Mouse (Mus musculus) heart, postnatal 4 days (tissue): Measurements from ENCODE around the gene Fgd4. TPM values are rescaled to one million over a fixed set of nuclear protein-coding genes. Genes with fewer than 3 reads are reported as not detected.

ENCODE experiments used
- DNase-seq: peaks from one replicate; pipeline ENCODE4 v3.0.0; 2021
- total RNA-seq, 2 experiments: library from RNA; stranded (reverse); gene quantifications; 2 replicates each; pipeline ENCODE4 v1.2.3; 2021

Gene Fgd4
- 10 to 100 TPM; 17.7 to 22.5 TPM for total RNA-seq

GRCm38 (mm10) chr16:16600461-16600860, at the start of gene Fgd4:
TSS of gene Fgd4 (minus strand) at chr16:16600549.
- no peak for DNase-seq

DNA sequence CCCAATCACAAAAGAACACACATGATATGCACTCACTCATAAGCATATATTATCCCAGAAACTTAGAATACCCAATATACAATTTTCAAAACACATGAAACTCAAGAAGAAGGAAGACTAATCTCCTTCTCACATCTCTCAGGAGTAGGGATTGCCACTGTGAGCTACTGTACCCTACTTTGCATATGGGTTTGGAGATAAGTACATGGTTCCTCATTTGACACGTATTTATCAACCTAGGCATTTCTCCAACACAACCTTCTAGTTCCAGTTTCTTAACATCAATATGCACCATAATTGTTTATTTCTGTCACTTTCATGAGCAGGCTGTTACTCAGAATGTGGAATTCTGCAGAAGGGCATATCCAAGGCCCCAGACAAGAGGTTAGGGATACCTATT, 44.8 kb upstream of the Fgd4 start:
- no peak for DNase-seq

DNA sequence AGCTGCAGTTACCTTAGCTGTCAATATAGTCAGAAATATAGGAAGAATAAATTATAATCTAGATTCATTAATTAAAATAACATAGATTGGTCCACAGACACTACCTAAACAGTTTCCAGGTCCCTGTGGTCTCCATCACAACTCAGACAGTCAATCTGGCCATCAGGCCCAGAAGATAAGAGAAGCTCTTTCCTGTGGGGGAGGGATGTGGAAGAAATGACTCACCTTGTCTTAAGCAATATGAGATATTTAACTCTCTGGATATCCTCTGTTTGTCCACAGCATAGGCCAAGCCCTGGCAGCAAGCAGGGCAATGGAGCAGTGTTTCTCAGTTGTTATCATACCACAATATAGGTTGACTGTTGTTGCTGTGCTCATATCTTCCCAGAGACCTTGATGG, 33.4 kb upstream of the Fgd4 start:
- DNase-seq = no peak

DNA sequence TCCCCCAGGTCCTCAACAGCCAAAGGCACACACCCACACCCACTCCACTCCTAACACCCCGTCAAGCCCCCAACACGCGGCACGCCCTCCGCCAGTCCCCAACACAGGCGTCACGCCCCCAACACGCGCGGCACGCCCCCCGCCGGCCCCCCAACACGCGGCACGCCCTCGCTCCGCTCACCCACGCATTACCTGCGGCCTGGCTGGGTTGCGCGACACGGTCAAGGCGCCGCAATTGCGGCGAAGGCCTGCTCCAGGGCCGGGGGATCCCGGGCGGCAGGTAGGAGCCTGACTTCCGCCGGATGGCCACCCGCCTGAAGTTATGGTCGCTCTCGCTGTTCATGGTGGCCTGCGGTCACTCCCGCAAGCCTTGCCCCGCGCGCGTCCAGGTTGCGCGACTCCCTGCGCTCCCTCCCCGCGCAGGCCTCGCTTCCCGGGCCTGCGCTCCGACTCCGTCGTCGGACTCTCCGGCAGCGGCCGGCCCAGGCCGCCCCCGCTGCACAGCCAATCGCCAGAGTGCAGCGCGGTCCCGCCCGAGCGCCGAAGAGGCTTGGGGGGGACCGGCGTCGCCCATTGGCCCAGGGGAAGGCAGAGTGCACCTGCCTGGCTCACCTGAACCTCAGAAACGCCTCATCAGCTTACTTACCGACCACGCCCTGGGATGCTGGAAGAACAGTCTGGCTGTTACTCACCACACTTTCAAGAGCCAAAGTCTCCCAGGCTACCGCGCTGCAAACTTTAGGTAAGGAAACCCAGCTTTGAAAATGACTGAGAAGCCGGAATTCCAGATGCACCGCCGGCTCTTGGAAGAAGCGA, 555 bp downstream of the Fgd4 start:
- peak; percentile 55 for DNase-seq

- DNase-seq = no peak
Measured at GRCm38 (mm10) chr16:16596582-16596981, 3.8 kb downstream of the Fgd4 start.

DNA sequence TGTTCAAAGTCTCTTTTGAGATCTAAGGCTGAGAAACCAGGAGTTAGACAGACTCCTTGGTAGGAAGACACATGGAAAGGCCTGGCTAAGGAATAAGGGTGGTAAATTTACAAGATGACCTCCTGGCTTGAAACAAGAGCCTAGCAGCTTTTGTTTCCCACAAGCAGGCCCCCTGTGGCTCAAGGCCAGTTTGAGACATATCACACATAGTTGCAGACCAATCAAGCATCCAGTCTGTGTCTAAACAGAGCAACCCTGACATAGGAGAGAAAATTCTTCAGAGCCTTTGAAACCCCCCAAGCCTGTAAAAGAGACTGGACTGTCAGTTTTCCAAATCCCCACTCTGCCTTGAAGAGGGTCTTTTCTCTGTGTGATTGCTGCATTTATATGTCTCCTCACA, 7.7 kb downstream of the Fgd4 start:
- DNase-seq = no peak

GRCm38 (mm10) chr16:16584409-16585032, 15.8 kb downstream of the Fgd4 start:
- peak; percentile 79 for DNase-seq

DNA sequence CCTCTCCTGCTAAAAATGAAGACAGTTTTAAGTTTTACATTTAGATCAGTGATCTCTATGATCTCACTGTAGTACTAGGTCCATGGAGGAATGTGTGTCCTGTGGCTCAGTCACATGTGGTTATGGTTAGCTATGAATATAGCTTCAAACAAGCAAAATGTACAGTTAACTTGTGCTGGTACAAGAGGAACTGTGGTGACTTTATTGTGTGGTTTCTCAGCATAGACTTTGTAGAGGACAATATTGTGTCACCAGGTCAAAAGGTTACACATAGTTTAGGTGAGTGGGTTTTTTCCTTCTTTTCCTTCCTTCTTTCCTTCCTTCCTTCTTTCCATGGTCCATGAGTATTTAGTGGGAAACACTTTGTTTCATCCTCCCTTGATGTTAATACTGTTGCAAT, 23.8 kb downstream of the Fgd4 start:
- no peak for DNase-seq

GRCm38 (mm10) chr16:16574508-16574907, 25.8 kb downstream of the Fgd4 start:
- no peak for DNase-seq

GRCm38 (mm10) chr16:16573167-16573566, 27.2 kb downstream of the Fgd4 start:
- no peak for DNase-seq

DNA sequence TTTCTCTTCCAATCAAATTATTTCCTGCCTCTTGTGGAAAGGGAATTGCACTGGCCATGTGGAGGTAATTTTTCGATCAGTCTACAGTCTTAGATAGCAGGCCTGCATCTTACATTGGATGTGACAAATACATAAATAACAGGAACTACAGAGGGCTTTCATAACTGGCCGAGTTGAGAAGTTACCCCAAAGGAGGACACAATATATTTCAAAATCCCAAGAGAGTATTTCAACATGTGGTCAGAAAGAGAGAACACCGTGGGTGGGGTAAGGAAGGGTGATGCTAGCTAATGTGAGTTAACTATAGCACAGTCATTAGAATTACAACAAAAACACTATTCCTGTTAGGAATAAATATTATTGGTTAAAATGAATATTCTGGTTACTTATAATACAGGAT, 29.0 kb downstream of the Fgd4 start:
- DNase-seq = no peak

DNA sequence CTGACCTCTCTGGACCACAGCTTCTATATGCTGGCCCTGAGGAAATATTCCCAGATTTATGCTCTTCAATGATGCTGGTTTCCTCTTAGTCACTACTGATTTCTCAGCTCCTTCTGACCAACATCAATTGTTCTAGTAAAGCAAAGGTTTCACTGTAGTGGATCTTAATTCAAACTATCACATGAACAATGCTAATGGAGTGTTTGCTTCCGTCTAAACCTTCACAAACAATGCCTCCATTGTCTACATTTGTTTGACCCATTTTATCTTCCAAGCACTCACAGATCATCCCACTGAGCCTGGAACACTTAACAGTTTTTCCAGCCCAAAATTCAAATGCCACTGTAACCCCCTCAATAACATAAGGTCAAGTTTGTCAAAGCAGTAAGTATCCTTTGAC, 33.6 kb downstream of the Fgd4 start:
- DNase-seq = no peak

DNA sequence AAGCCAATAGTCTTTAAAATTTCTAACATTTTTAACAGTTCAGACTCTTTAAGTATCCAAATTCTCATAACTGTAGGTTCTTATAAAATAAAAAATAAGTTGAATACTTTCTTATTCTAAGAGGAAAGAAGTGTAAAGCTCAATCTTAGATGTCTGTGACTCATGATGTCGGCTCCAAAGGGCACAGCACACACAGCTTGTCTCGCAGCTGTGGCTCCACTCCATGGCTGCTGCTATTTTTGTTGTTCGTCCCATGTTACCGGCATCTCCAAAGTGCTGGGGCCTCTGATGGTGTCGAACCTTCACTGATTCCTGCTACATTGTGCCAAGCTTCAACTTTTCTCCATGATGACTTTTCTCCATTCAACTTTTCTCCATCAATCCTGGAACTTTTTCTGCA, 34.1 kb downstream of the Fgd4 start:
- DNase-seq = no peak

DNA sequence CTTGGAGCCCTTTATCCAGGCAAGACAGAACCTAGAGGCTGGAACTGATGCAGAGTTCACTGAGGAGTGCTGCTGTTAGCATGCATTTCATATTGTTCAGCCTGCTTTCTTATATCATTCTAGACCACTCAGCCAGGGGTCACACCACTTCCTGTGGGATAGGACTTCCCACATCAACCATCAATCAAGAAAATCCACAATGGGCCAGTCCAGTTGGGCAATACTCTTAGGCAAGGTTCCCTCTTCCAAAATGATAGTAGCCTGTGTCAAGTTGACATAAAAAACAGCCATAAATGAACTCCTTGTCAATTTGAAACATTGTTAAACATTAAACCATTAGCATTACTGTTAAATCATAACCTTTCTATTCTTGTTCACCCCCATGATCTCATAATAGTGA, 34.6 kb downstream of the Fgd4 start:
- DNase-seq = no peak

GRCm38 (mm10) chr16:16560718-16561117, 39.6 kb downstream of the Fgd4 start:
- no peak for DNase-seq

- peak; percentile 43 for DNase-seq
Measured at GRCm38 (mm10) chr16:16559878-16560531, 40.3 kb downstream of the Fgd4 start.

DNA sequence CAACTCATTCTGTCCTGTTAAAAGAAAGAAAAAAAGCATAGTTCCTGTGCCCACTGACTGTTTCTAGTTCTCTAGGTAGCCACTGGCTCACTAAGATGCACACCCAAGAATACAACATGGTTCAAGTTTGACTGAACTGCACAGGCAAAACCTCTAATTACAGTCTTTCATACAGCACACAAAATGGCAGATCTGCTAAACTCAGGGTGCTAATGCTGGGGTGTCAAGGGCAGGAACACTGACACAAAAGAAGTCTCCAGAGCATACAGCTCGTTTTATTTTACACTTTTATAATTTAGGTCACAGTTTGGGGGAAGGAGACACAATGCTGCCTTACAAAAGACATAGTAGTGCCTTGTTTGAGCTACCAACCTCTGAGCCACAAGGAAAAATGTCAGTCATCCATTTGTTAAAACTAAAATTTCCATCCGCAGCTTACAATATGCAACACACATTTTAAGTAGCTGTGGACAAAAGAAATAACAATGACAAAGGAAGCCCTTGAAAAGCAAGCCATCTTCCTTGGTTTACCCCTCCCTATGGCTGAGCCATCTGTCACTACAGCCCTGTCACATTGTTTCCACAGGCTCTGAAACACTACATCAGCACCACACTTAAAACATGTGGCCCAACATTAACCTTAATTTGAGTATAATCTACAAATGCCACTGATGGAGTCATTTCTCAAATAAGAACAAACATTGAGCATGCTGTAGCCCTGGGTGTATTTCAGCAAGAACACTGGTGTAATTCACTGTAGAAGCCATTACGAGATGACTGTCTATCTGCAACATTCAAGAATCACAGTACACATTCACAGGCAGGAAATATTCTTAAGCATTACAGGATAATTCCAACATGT, 41.1 kb downstream of the Fgd4 start:
- no peak for DNase-seq

- no peak for DNase-seq
Measured at GRCm38 (mm10) chr16:16557738-16558137, 42.6 kb downstream of the Fgd4 start.

- no peak for DNase-seq
Measured at GRCm38 (mm10) chr16:16554098-16554497, 46.3 kb downstream of the Fgd4 start.

GRCm38 (mm10) chr16:16552197-16552596, 48.2 kb downstream of the Fgd4 start:
- no peak for DNase-seq

GRCm38 (mm10) chr16:16549105-16549504, 51.2 kb downstream of the Fgd4 start:
- no peak for DNase-seq

DNA sequence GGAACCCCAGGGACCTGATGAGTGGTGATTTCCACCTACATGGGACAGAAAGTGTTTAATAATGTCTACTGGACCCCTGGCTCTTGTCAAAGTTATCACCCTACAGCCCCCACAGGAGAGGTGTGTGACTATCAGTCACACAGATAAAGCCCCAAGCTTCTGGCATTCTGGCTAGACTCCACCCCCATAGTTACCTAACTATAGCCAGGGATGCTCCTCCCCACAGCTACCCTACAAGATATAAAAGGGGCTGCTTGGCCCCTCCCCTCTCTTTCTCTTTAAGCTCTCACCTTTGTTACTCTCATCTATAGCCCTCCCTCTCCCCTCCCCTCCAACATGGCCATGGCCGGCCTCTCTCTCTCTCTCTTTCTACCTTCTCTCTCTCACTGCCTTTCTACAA, 53.7 kb downstream of the Fgd4 start:
- no peak for DNase-seq

- peak; percentile 17 for DNase-seq
Measured at GRCm38 (mm10) chr16:16542956-16543441, 57.4 kb downstream of the Fgd4 start.
